Mouse (Mus musculus) hindbrain, embryonic 15.5 days (tissue): Measurements from ENCODE around the gene Nubp2. TPM values are rescaled to one million over a fixed set of nuclear protein-coding genes. Genes with fewer than 3 reads are reported as not detected.

ENCODE experiments used
- ATAC-seq: fragments of 200-750 bp; cut with Nextera tagmentation; 2 replicates; pipeline ENCODE4 v1.8.0; 2017; ENCODE audit warnings: low read depth, moderate number of reproducible peaks, moderate TSS enrichment; ENCODE audit not compliant: low FRiP score
- H3K27ac ChIP-seq: fragments of 300-500 bp; sonication (generic); replicated peaks from 2 replicates; pipeline ENCODE4 v1.5.1; 2015; ENCODE audit warnings: mild to moderate bottlenecking, inconsistent platforms
- H3K27me3 ChIP-seq: fragments of 300-500 bp; sonication (generic); 2 replicates; pipeline ENCODE4 v1.6.1; 2015; ENCODE audit warnings: control low read depth, inconsistent platforms
- H3K36me3 ChIP-seq: fragments of 300-500 bp; sonication (generic); 2 replicates; pipeline ENCODE4 v1.6.1; 2015; ENCODE audit warnings: control low read depth, inconsistent platforms
- H3K4me1 ChIP-seq: fragments of 300-500 bp; sonication (generic); replicated peaks from 2 replicates; pipeline ENCODE4 v1.6.1; 2015; ENCODE audit warnings: control low read depth, inconsistent platforms
- H3K4me2 ChIP-seq: fragments of 300-500 bp; sonication (generic); 2 replicates; pipeline ENCODE4 v1.6.1; 2015; ENCODE audit warnings: moderate library complexity, mild to moderate bottlenecking, inconsistent platforms
- H3K4me3 ChIP-seq: fragments of 300-500 bp; sonication (generic); 2 replicates; pipeline ENCODE4 v1.5.1; 2015; ENCODE audit warnings: mild to moderate bottlenecking, inconsistent platforms
- H3K9ac ChIP-seq: fragments of 300-500 bp; sonication (generic); 2 replicates; pipeline ENCODE4 v1.6.1; 2015; ENCODE audit warnings: inconsistent platforms
- H3K9me3 ChIP-seq: fragments of 300-500 bp; sonication (generic); 2 replicates; pipeline ENCODE4 v1.6.1; 2016; ENCODE audit warnings: control low read depth, inconsistent platforms
- WGBS: fragments of 180-500 bp; shearing (Covaris S2); methylation state at CpG from one replicate; pipeline ENCODE4 v1.1.7; 2015; 5-methylcytosine and 5-hydroxymethylcytosine counted together
- polyA plus RNA-seq: library from polyadenylated mRNA; unstranded; fragments of >200 nt; fragmentation: Nextera tagmentation; extraction: Ambion mirVana; gene quantifications from 2 replicates; pipeline ENCODE4 v1.2.1, GENCODE M21; 2015

Nubp2 gene
- polyA plus RNA-seq, 1 experiment from 2014 or later = 65.2 TPM

DNA sequence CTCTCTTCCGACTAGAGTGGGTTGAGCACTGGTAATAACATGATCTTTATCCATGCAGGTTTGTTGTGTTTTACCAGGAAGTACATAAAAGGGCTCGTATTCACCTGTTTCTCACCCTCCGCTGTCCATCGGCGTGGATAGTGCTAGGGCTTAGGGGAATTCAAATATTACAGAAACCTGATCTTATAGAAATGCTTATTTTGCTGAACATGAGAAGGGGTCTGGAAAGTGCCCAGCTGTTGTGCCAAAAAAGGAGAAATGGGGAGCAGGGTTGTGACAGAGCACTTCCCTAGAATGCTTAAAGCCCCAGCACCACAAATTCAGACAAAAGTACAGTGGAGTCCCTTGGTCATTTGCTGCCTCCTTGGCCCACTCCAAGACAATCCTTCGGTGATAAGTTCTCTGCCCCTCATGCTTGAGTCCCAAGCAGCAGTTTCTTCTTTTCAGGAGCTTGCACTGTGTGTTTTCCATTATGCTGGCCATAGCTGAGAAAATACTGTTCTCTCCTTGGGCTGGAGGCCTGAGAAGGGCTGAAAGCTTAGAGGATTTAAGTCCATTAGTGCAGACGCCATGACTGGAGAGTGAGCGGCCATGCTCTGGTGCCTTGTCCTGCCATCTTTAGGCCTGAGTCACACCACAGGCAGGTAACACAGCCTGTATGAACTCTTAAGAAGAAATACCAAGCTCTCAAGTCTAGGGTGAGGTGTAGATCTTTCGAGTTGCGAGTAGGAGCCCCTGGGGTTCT is 34.6 kb downstream of the Nubp2 start:
- peak overlapping the region; percentile 94 for H3K4me3 ChIP-seq
- peaks cover 20% of the 10 kb centered on the region for H3K36me3 ChIP-seq
- H3K27ac ChIP-seq = no peak overlapping the region
- H3K9me3 ChIP-seq = no peaks in the 10 kb centered on the region
- H3K27me3 ChIP-seq = peaks cover 3% of the 10 kb centered on the region; the same call in 1 of the 2 replicates
- H3K4me1 ChIP-seq = peaks cover 25% of the 10 kb centered on the region
- WGBS = 82% methylated on average over 10 of the region's 10 CpGs
- no peak for ATAC-seq
- H3K4me2 ChIP-seq = peak overlapping the region; percentile 93
- peak overlapping the region; percentile 67 for H3K9ac ChIP-seq

DNA sequence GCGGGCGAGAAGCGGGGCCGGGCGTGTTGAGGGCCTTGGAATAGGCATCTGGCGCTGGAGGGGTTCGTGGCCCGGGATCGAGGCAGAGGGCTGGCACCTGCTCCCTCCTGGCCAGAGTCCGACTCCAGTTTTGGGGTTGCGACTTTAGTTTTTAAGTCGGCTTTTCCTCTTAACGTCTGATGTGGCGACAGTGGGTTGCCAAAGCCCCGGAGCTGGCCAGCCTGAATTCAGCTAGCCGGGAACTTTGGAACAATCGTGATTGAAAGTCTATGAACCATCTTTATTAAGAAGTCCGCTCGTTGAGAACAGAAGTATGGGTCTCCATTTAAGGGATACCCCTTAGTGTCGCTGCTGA is 35.4 kb downstream of the Nubp2 start:
- peak overlapping the region; percentile 98 for H3K27ac ChIP-seq
- ATAC-seq = no peak
- H3K9me3 ChIP-seq = no peaks in the 10 kb centered on the region
- H3K4me1 ChIP-seq = peaks cover 25% of the 10 kb centered on the region
- H3K4me3 ChIP-seq = peak overlapping the region; percentile 94
- H3K36me3 ChIP-seq = peaks cover 15% of the 10 kb centered on the region
- peaks cover 3% of the 10 kb centered on the region; the same call in 1 of the 2 replicates for H3K27me3 ChIP-seq
- H3K4me2 ChIP-seq = peak overlapping the region; percentile 93
- peak overlapping the region; percentile 67 for H3K9ac ChIP-seq
- 1% methylated on average over 20 of the region's 20 CpGs for WGBS

DNA sequence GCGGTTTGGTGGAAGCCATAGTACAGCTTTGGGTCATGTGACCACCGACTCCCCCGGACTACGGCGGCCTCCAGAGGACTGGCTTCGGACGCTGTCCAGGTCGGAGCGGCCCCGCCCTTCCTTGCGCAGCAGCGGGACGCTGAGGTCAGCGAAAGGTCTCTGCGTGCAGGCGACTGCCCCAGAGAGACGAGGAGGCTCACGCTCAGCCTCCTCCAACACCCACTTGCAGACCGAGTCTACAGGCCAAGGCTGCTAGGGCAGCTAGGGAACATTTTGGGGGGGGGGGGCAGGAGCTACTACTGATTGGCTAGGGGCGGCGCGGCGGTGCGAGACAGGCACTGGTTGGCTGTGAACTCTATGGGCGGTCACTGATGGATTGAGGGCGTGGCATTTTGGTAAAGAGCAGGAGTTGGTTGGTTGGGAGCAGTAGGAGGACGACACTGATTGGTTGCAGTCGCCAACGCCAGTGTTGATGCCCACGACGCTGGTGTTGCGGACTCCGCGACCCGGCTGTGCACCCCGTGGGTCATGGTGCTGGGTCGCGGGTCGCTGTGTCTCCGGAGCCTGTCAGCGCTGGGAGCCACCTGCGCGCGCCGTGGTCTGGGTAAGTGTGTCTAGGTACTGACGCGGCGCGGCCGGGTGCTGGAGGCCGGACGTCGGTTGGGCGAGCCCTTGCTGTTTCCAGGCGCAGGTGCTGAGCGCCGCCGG is 35.9 kb downstream of the Nubp2 start, which contains the start of gene Fahd1:
Gene Fahd1 (minus strand): TSS at position 300 of the 708 bp plus-strand sequence.
- ATAC-seq = peak; percentile 100
- peak within 1 kb of the TSS; percentile 94 for H3K4me3 ChIP-seq
- WGBS = under 1% methylated on average over 58 of the region's 58 CpGs

DNA sequence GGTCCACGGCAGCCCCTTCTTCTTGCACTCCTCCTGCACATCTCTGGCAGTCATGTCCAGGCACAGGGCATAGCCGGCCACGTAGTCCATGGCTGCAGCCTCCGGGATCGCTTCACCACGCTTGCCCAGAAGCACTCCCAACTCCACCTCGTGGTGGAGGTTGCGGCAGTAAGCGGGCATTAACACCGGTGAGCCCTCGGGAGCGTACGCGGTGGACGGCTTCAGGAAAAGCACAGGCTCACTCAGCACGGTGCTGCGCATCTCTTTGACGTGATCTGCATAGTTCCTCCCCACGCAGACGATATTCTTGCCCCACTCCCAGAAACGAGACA is 36.5 kb downstream of the Nubp2 start:
- Histone ChIP-seq H3K36me3 (peaks cover 15% of the 10 kb centered on the region), H3K4me1 (peaks cover 25% of the 10 kb centered on the region), H3K4me3 (peak overlapping the region; percentile 94), H3K9ac (peak overlapping the region; percentile 82), H3K4me2 (peak overlapping the region; percentile 93), H3K27ac (peak overlapping the region; percentile 98), H3K9me3 (no peaks in the 10 kb centered on the region), H3K27me3 (peaks cover 3% of the 10 kb centered on the region; the same call in 1 of the 2 replicates)
- no peak; the same call in 1 of the 2 replicates for ATAC-seq
- under 1% methylated on average over 21 of the region's 21 CpGs for WGBS

More for the DNA sequence above, 35.9 kb downstream of the Nubp2 start, which contains the start of gene Fahd1:
- Histone ChIP-seq H3K4me2 (peak within 1 kb of the TSS; percentile 93), H3K27ac (peak within 1 kb of the TSS; percentile 98), H3K36me3 (peaks cover 15% of the 10 kb centered on the region), H3K9ac (peak within 1 kb of the TSS; percentile 82), H3K4me1 (peaks cover 25% of the 10 kb centered on the region), H3K9me3 (no peaks in the 10 kb centered on the region), H3K27me3 (peaks cover 3% of the 10 kb centered on the region; the same call in 1 of the 2 replicates)

DNA sequence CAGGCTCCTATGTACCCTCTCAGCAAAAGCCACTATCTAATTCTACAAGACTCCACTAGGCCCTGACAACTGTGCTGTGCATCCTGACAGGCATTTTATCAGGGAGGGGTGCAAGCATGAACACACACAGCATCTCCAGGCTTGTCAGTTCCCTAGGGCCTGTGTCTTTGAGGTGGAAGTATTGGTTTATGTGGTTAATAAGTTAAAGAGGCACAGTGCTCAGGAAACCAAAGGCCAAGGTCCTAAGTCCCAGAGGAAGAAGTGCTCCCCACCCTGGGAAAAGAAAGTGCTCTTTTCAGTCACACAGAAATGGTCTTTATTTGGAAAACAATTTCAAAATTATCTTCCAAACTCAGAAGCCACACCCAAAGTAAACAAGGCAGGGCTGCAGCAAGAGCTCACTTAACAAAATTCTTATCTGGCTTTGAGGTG is 37.5 kb downstream of the Nubp2 start:
- peaks cover 25% of the 10 kb centered on the region for H3K4me1 ChIP-seq
- H3K4me3 ChIP-seq = peak overlapping the region; percentile 94
- peak overlapping the region; percentile 93 for H3K4me2 ChIP-seq
- H3K36me3 ChIP-seq = peaks cover 6% of the 10 kb centered on the region
- peaks cover 6% of the 10 kb centered on the region; the same call in 1 of the 2 replicates for H3K27me3 ChIP-seq
- no peak overlapping the region for H3K27ac ChIP-seq
- H3K9ac ChIP-seq = 0 out of 2 replicates have a peak overlapping the region, but pooled peaks have one; percentile 16
- no peak for ATAC-seq
- no peaks in the 10 kb centered on the region for H3K9me3 ChIP-seq

DNA sequence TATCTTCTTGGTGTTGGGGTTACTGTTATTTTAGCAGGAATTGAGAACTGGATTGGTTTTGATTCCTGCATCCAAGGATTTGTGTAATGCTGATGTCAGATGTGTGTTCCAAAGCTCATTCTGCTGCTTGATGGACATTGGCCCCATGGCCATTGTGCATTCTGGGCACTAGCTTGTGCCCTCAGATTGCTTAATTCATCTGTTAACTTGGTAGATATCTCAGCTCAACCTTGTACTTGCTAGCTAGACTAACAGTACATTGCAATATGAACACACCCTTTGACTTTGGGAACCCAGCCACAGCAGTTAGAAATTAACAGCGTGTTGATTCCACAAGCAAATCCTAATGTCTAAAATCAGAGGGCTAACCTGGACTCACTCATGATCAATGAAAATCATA is 38.8 kb downstream of the Nubp2 start:
- Histone ChIP-seq H3K9ac (no peak overlapping the region), H3K4me3 (no peak overlapping the region), H3K9me3 (no peaks in the 10 kb centered on the region), H3K4me1 (peaks cover 25% of the 10 kb centered on the region), H3K36me3 (no peaks in the 10 kb centered on the region), H3K4me2 (no peak overlapping the region), H3K27ac (no peak overlapping the region), H3K27me3 (peaks cover 6% of the 10 kb centered on the region; the same call in 1 of the 2 replicates)
- no peak for ATAC-seq
- whole genome bisulfite sequencing = 90% methylated on average over 1 of the region's 1 CpGs

DNA sequence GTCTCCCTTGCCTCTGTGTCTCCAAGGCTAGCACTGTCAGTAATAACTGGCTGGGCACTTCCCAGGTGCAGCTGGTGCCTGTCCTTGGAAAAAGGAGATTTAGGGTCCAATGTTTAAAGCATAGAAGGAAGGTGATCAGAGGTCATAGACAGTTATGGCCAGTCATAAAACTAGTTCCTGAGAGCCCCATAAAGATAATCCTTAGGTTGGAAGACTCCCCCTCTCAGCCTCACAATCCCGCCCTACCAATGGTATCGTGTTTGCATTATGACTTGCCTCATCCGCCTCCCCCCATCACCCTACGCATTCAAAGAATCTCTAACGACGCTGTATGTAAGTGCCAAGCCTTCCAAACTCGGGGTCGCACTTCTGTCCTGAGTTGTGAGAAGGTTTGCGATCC is 41.6 kb downstream of the Nubp2 start:
- no peak overlapping the region for H3K9ac ChIP-seq
- H3K4me1 ChIP-seq = peaks cover 13% of the 10 kb centered on the region
- H3K36me3 ChIP-seq = no peaks in the 10 kb centered on the region
- H3K4me3 ChIP-seq = no peak overlapping the region
- no peak for ATAC-seq
- no peak overlapping the region for H3K27ac ChIP-seq
- 59% methylated on average over 9 of the region's 9 CpGs for WGBS
- H3K27me3 ChIP-seq = peaks cover 11% of the 10 kb centered on the region
- H3K9me3 ChIP-seq = no peaks in the 10 kb centered on the region
- no peak overlapping the region for H3K4me2 ChIP-seq

DNA sequence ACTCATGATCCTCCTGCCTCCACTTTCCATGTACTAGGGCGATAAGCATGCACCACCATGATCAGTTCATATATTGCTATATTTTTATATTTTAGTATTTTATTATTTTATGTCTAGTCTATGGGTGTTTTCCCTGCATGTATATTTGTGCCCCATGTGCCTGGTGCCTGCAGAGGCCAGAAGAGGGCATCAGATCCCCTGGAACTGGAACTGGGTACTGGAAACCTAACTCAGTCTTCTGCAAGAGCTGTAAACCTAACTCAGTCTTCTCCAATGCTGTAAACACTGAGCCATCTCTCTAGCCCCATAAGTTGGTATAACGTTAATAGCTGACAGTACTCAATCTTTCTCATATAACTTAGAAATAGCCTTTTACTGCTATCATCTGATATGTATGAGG is 43.5 kb downstream of the Nubp2 start:
- no peak overlapping the region for H3K9ac ChIP-seq
- peaks cover 11% of the 10 kb centered on the region for H3K27me3 ChIP-seq
- H3K4me2 ChIP-seq = no peak overlapping the region
- no peaks in the 10 kb centered on the region for H3K9me3 ChIP-seq
- H3K4me1 ChIP-seq = no peaks in the 10 kb centered on the region
- no peaks in the 10 kb centered on the region for H3K36me3 ChIP-seq
- WGBS = 65% methylated on average over 2 of the region's 2 CpGs
- no peak overlapping the region for H3K27ac ChIP-seq
- H3K4me3 ChIP-seq = no peak overlapping the region
- no peak for ATAC-seq

DNA sequence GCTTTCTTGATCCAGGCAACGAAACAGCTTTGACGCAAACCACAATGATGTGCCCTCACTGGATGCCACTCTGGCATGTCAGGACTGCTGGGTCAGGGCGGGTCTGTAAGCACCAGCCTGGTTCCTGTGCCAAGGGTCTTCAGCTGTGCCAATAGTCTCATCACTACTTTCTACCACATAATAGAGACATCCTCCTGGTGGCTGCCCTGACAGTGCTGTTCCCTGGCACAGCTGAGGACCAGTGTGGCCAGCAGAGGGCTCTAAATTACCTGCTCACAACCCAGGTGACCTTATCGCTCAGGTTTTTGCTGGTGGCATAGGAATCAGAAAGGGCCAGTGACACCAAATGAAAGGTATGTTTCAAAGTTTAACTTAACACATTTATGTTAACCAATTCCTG is 45.0 kb downstream of the Nubp2 start:
- WGBS = 58% methylated on average over 4 of the region's 4 CpGs
- no peaks in the 10 kb centered on the region for H3K4me1 ChIP-seq
- H3K4me3 ChIP-seq = no peak overlapping the region
- no peak overlapping the region for H3K4me2 ChIP-seq
- H3K36me3 ChIP-seq = no peaks in the 10 kb centered on the region
- ATAC-seq = no peak
- peaks cover 11% of the 10 kb centered on the region for H3K27me3 ChIP-seq
- H3K27ac ChIP-seq = no peak overlapping the region
- H3K9ac ChIP-seq = no peak overlapping the region
- no peaks in the 10 kb centered on the region for H3K9me3 ChIP-seq

DNA sequence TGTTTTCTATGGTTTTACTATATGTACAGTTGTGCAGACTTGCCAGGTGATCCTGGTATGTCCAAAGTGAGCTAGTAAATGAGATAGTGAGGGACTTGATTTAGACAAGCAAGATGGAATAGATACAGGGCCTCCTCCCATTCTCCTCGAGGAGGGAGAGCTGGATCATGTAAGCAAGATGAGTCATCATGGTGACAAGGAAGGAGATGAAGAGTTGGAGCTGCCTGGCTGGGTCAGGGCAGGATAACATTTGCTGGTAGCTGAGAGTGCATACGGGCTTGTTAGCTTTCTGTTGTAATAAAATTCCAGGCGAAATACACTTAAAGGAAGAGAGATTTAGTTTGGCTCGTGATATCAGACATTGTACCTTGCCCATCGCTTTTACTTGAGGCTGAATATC is 45.8 kb downstream of the Nubp2 start:
- 67% methylated on average over 5 of the region's 5 CpGs for WGBS
- ATAC-seq = no peak

DNA sequence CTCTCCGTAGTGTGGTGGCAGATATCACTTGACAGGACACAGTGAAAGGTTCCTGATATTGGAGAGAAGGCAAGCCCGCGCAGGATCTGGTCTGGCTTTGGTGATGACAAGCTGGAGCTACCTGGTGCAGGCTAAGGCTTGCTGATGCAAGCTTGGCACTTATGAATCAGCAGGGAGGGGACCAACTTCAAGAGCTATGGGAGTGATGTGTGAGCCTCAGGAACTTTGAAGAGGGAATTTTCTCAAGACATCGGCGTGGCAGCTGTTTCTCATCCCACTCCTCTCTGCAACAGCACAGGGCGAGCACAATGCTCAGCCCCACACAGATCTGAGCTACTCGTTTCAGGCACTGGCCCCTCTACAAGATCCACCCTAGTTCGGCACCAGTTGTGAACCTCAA is 46.3 kb downstream of the Nubp2 start, which contains the start of gene Hagh:
Gene Hagh (plus strand): TSS at position 302 of the 400 bp plus-strand sequence.
- no peaks in the 10 kb centered on the region for H3K9me3 ChIP-seq
- 77% methylated on average over 8 of the region's 8 CpGs for WGBS
- H3K4me2 ChIP-seq = no peak within 1 kb of the TSS
- no peak for ATAC-seq
- H3K9ac ChIP-seq = no peak within 1 kb of the TSS
- H3K36me3 ChIP-seq = no peaks in the 10 kb centered on the region
- no peak within 1 kb of the TSS for H3K4me3 ChIP-seq
- H3K27ac ChIP-seq = no peak within 1 kb of the TSS
- H3K4me1 ChIP-seq = no peaks in the 10 kb centered on the region
- H3K27me3 ChIP-seq = peaks cover 15% of the 10 kb centered on the region

More for the DNA sequence above, 45.8 kb downstream of the Nubp2 start:
- no peaks in the 10 kb centered on the region for H3K9me3 ChIP-seq
- H3K4me2 ChIP-seq = no peak overlapping the region
- H3K4me3 ChIP-seq = no peak overlapping the region
- H3K27me3 ChIP-seq = peaks cover 14% of the 10 kb centered on the region
- no peak overlapping the region for H3K27ac ChIP-seq
- H3K36me3 ChIP-seq = no peaks in the 10 kb centered on the region
- no peaks in the 10 kb centered on the region for H3K4me1 ChIP-seq
- no peak overlapping the region for H3K9ac ChIP-seq
